Comparison of ENCODE assay signal across 8 mouse cellular contexts in the genomic region with DNA sequence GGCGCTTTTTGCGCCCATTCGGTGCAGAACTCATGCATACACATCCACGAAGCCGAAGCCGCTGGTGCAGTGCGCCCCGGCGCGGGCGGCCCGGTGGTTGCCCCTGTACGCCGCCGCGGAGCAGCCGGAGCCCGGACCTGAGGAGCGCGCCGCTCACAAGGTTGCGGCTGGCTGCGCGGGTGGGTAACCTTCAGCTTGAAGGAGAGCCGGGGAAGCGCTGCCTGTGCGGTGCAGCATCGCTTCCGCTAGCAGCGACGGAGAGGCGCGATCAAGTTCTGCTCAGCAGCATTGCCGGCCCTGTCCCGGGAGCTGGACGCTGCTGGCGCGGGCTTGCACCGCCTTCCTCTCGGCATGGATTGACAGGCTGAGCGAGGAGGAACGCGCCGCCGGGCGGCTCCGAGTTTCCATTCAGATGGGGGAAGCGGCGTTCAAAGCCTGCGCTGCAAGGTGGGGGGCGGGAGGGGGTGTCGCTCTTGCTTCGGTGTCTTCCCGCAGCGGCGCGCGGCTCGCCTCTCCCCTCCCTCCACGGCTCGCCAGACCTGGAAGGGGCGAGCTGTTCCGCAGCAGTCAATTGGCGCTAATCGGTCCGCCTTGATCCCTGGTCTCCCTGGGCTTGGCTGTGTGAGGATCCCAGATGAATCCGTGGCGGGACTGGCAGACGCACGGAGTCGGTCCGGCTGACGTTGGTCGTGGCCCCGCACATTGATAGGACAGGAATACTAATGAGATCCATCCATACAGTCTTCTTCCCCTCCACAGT. TPM values are rescaled to one million over a fixed set of nuclear protein-coding genes. Genes with fewer than 3 reads are reported as not detected.
DNase-seq lines count a peak whose midpoint lies in the region; ATAC-seq and TF ChIP-seq lines count a peak whose summit lies in the region.

A gene (minus strand): TSS at position 750 of the 760 bp plus-strand sequence.

- H3K27ac ChIP-seq in ES-E14 (ENCODE audit: insufficient read depth, low read depth, low read length, poor library complexity, severe bottlenecking), result no peak within 1 kb of the TSS

- no peak for TF ChIP-seq POLR2A in lung, adult 2 months (IDR thresholded peaks at IDR 0.05; ENCODE audit: borderline replicate concordance, extremely low read depth, low read depth, low read length)

- DNase-seq in ES-E14 (ENCODE audit: low read depth, low spot score), result peak; percentile 35
- peak; percentile 78 for DNase-seq in cerebellum, adult 8-10 months
- DNase-seq in frontal cortex, adult 2 months (ENCODE audit: extremely low spot score in 1 of 2, low spot score in 1 of 2), result peak; percentile 81
- DNase-seq in layer of hippocampus, adult 9-10 months (ENCODE audit: low spot score), result peak; percentile 63
- DNase-seq in lung, adult 2 months, result peak; percentile 46
- peak; percentile 71 for DNase-seq in thymus, postnatal 0 days (ENCODE audit: low spot score)

- H3K4me3 ChIP-seq in ES-E14 (ENCODE audit: insufficient read depth in 1 of 2, low read depth in 1 of 2, low read length in 2 of 2, poor library complexity in 1 of 2, severe bottlenecking in 1 of 2), result peak within 1 kb of the TSS; percentile 63 to 76
- peak within 1 kb of the TSS; percentile 28 for H3K4me3 ChIP-seq in lung, adult 2 months (replicated peaks; ENCODE audit: extremely low read depth, low read depth, low read length)

- H3K4me1 ChIP-seq in ES-E14 (ENCODE audit: control insufficient read depth in 2 of 2, insufficient read depth in 2 of 2, low read length in 2 of 2, poor library complexity in 1 of 2), result no peaks in the 10 kb centered on the region
- peaks cover 4% of the 10 kb centered on the region; the same call in 1 of the 2 replicates for H3K4me1 ChIP-seq in lung, adult 2 months (ENCODE audit: control insufficient read depth, insufficient read depth, low read length)

- TF ChIP-seq CTCF in lung, adult 2 months (IDR thresholded peaks at IDR 0.05; ENCODE audit: insufficient read depth, low read length), result no peak

- H3K9me3 ChIP-seq in ES-E14 (ENCODE audit: control insufficient read depth, insufficient read depth, low read depth, low read length), result no peaks in the 10 kb centered on the region

- H3K9ac ChIP-seq in ES-E14 (ENCODE audit: insufficient read depth, low read depth, low read length, poor library complexity, severe bottlenecking), result peak within 1 kb of the TSS; percentile 19

- H3K36me3 ChIP-seq in ES-E14 (ENCODE audit: control insufficient read depth, insufficient read depth, low read length, poor library complexity, severe bottlenecking), result no peaks in the 10 kb centered on the region

- ATAC-seq in hematopoietic stem cell, adult 5-6 weeks (replicated peaks in 1 of 2; ENCODE audit: insufficient read depth in 1 of 2, low FRiP score in 2 of 2, low TSS enrichment in 1 of 2, low read depth in 1 of 2, poor library complexity in 2 of 2, severe bottlenecking in 2 of 2), result peak; percentile 67 to 73
- peak; percentile 32; the same call in 1 of the 2 replicates for ATAC-seq in neutrophil, adult 5-6 weeks (ENCODE audit: extremely low read depth, insufficient number of reproducible peaks, low FRiP score, poor library complexity, severe bottlenecking)

- in situ Hi-C loops in ES-E14 (cut with MboI; ENCODE audit: low sequenced_read_pairs in 2 of 2, unreplicated experiment in 2 of 2), result no loop called here

- WGBS in lung, adult 2 months, result under 1% methylated on average over 75 of the region's 75 CpGs

TF ChIP-seq in ES-E14, 5 proteins besides CTCF, POLR2A, EP300 and RAD21:
- TF ChIP-seq CHD2 (IDR thresholded peaks at IDR 0.05; ENCODE audit: low read depth, low read length) (no peak), ZC3H11A (IDR thresholded peaks at IDR 0.05; ENCODE audit: borderline replicate concordance, low read depth, low read length) (no peak), ZNF384 (IDR thresholded peaks at IDR 0.05; ENCODE audit: low read depth, low read length) (no peak), MAFK (IDR thresholded peaks at IDR 0.05; ENCODE audit: insufficient read depth, low read depth, low read length) (no peak), HCFC1 (IDR thresholded peaks at IDR 0.05; ENCODE audit: borderline replicate concordance, insufficient read depth, low read length) (no peak)

RNA-seq across cellular contexts. Expression of the gene that starts here (rescaled TPM):
- 0.05 and 0.09 TPM in 2 replicates for total RNA-seq in ES-E14 (2012; rRNA removed)
- 73.3 and 76.2 TPM in 2 replicates for polyA plus RNA-seq in frontal cortex, adult 2 months (2012; rRNA removed)
- total RNA-seq in hematopoietic stem cell, adult 5-6 weeks (2017), result 2.5 TPM in 2 replicates
- polyA plus RNA-seq in lung, adult 2 months (2012; rRNA removed), result 0.59 and 0.75 TPM in 2 replicates
- under 0.01 TPM in 1 of 2 replicates, not detected in the other for total RNA-seq in neutrophil, adult 5-6 weeks (2017)
- polyA plus RNA-seq in thymus, postnatal 0 days (2015; fragmentation: Nextera tagmentation; extraction: Ambion mirVana), result 0.22 and 0.29 TPM in 2 replicates

Comparison
In these comparisons a context has a peak if more than half of its experiments do, and no peak if none do; other contexts are left out.
1. RNA of the gene that starts here (polyA plus RNA-seq): 73.3 to 76.2 TPM in frontal cortex, adult 2 months; 0.59 to 0.75 TPM in lung, adult 2 months and 0.22 to 0.29 TPM in thymus, postnatal 0 days; every median in the first group is over 10 times any median in the second.
2. Peak in DNase-seq, H3K4me3 ChIP-seq and H3K9ac ChIP-seq in ES-E14; RNA of the gene not detected or under 1 TPM.
3. Peak in DNase-seq and H3K4me3 ChIP-seq in lung, adult 2 months; RNA of the gene not detected or under 1 TPM.
4. Peak in ATAC-seq in neutrophil, adult 5-6 weeks; RNA of the gene not detected or under 1 TPM.
5. Peak in DNase-seq in thymus, postnatal 0 days; RNA of the gene not detected or under 1 TPM.
6. Peak in every context shown above with its lines, with median percentiles within 50 percentile points of each other: DNase-seq.